Mouse (Mus musculus) stomach, postnatal 0 days (tissue): ENCODE data around the gene Strn4.

ENCODE experiments used
- CTCF ChIP-seq: IDR thresholded peaks from 2 replicates; pipeline ENCODE4 v1.5.1; 2016; ENCODE audit warnings: antibody characterized with exemption, low read depth, mild to moderate bottlenecking, moderate library complexity
- EP300 ChIP-seq: optimal IDR thresholded peaks from 2 replicates; pipeline ENCODE3; 2016; ENCODE audit warnings: antibody characterized with exemption

DNA sequence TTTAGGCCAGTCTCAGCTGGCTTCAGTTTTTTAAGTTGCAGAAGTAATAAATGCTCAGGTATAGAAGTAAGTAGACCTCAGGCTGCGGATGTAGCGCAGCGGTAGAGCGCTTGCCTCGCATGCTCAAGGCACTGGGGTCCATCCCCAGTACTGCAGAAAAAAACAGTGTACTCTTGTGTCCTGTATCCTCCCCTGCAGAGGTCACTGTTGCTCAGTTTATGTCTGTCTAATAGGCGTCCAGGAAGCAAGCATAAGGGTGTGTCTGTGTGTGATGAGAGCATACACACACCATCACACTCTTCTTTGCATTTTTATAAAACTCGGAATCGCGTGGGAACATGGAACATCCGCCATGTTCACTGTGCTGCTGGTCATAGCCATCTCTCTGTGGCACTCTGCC, 10.1 kb downstream of the Strn4 start:
- TF ChIP-seq EP300 = no peak
- TF ChIP-seq CTCF = peak; percentile 68
